Mouse (Mus musculus): Measurements from ENCODE around the gene Gm44502. TPM values are rescaled to one million over a fixed set of nuclear protein-coding genes. Genes with fewer than 3 reads are reported as not detected.

Gene Gm44502
- polyA plus RNA-seq (2015; fragmentation: Nextera tagmentation; extraction: Ambion mirVana), result 0.14 and 0.19 TPM in 2 replicates

DNA sequence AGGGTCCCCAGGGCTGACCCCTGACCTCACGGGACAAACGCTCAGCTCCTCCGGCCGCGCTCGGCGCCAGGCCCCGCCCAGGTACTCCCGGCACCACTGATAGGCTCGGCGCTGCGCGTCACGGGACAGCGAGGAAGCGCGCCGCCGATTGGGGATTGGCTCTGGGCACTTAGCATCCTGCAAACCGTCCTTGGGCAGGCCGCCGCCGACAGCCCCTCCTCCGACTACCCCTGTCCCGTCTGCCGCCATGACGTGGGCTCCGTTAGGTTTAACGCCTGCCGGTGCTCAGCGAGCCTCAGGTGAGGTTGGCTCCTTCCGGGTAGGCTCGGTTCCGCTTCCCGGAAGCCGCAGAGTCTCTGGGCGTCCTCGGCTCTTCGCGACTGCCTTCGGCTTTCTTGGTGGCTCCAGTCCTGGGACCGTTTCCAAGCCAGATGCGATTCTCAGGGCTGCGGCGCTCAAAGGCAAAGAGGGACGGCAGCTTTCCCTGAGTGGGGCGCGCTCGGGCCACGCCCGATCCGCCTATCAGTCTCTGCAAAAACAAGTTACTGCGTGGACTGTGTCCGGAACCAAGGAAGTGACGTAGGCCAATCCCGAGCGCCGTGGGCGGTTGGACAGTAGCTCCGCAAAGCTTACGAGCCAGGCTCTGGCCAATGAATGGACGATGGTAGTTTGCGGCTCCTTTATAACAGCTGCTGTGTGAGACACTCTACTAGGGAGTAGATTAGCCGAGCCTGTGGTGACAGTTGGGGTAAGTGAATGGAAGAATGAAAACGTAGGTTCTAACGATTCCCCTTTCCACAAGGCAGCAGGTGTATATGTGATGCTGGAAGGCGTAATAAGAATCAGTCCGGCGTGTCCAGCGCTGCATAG, at the start of gene Gm44502, which contains the start of the genes C730034F03Rik and Chkb:
Gene Gm44502 (minus strand): TSS at position 345 of the 870 bp plus-strand sequence.
Gene C730034F03Rik (plus strand): TSS at position 238 of the 870 bp plus-strand sequence.
Gene Chkb (minus strand): TSS at position 557 of the 870 bp plus-strand sequence.
- peak; percentile 91 for ATAC-seq (ENCODE audit: low read depth)

DNA sequence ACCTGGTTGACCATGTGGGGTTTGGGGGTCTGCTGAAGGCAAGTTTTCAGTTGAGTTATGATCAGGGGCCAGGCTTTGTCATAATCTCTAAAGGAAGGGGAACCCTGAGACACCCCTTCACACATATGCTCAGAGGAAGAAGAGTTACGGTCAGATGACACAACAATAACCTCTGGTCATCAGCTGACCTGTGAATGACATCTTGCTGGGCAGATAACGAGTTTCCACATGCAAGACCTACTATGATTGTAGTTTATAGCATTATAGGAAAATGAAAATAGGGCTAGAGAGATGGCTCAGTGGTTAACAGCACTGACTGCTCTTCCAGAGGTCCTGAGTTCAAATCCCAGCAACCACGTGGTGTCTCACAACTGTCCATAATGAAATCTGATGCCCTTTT, 49.1 kb upstream of the Gm44502 start:
- Histone ChIP-seq H3K36me3 (ENCODE audit: control insufficient read depth, insufficient read depth) (no peaks in the 10 kb centered on the region), H3K9ac (ENCODE audit: low read depth, low read length) (no peak overlapping the region), H3K27me3 (ENCODE audit: control insufficient read depth, insufficient read depth, low read depth, low read length) (no peaks in the 10 kb centered on the region), H3K4me3 (ENCODE audit: low read depth, low read length) (no peak overlapping the region), H3K4me1 (ENCODE audit: control insufficient read depth, low read depth, low read length) (peaks cover 12% of the 10 kb centered on the region), H3K27ac (ENCODE audit: low read length) (no peak overlapping the region), H3K4me2 (ENCODE audit: low read depth, low read length) (no peak overlapping the region), H3K9me3 (replicated peaks; ENCODE audit: control insufficient read depth, low read length) (no peaks in the 10 kb centered on the region)
- WGBS (ENCODE audit: insufficient replicate concordance), result 57% methylated on average over 3 of the region's 3 CpGs
- no peak for ATAC-seq (ENCODE audit: low read depth)

More for the DNA sequence above, at the start of gene Gm44502, which contains the start of the genes C730034F03Rik and Chkb:
- Histone ChIP-seq H3K36me3 (ENCODE audit: control insufficient read depth, insufficient read depth) (no peaks in the 10 kb centered on the region; the same call in 1 of the 2 replicates), H3K4me2 (ENCODE audit: low read depth, low read length) (peak within 1 kb of the TSS; percentile 94), H3K27me3 (ENCODE audit: control insufficient read depth, insufficient read depth, low read depth, low read length) (no peaks in the 10 kb centered on the region), H3K9ac (ENCODE audit: low read depth, low read length) (peak within 1 kb of the TSS; percentile 92), H3K4me3 (ENCODE audit: low read depth, low read length) (peak within 1 kb of the TSS; percentile 88), H3K9me3 (replicated peaks; ENCODE audit: control insufficient read depth, low read length) (no peaks in the 10 kb centered on the region), H3K4me1 (ENCODE audit: control insufficient read depth, low read depth, low read length) (peaks cover 14% of the 10 kb centered on the region), H3K27ac (ENCODE audit: low read length) (peak within 1 kb of the TSS; percentile 99)
- WGBS (ENCODE audit: insufficient replicate concordance), result under 1% methylated on average over 70 of the region's 70 CpGs

GRCm38 (mm10) chr15:89477806-89478205, 48.3 kb upstream of the Gm44502 start:
- H3K27me3 ChIP-seq (ENCODE audit: control insufficient read depth, insufficient read depth, low read depth, low read length), result no peaks in the 10 kb centered on the region
- H3K4me2 ChIP-seq (ENCODE audit: low read depth, low read length), result no peak overlapping the region
- H3K36me3 ChIP-seq (ENCODE audit: control insufficient read depth, insufficient read depth), result no peaks in the 10 kb centered on the region
- H3K4me3 ChIP-seq (ENCODE audit: low read depth, low read length), result no peak overlapping the region
- peaks cover 12% of the 10 kb centered on the region for H3K4me1 ChIP-seq (ENCODE audit: control insufficient read depth, low read depth, low read length)
- H3K9ac ChIP-seq (ENCODE audit: low read depth, low read length), result no peak overlapping the region
- no peak overlapping the region for H3K27ac ChIP-seq (ENCODE audit: low read length)
- H3K9me3 ChIP-seq (replicated peaks; ENCODE audit: control insufficient read depth, low read length), result no peaks in the 10 kb centered on the region
- no peak for ATAC-seq (ENCODE audit: low read depth)
- WGBS (ENCODE audit: insufficient replicate concordance), result 60% methylated on average over 8 of the region's 8 CpGs

GRCm38 (mm10) chr15:89477091-89477491, 47.6 kb upstream of the Gm44502 start, which contains the start of gene Arsa:
TSS of gene Arsa (minus strand) at chr15:89477425.
- whole genome bisulfite sequencing (ENCODE audit: insufficient replicate concordance), result 30% methylated on average over 9 of the region's 9 CpGs

GRCm38 (mm10) chr15:89476475-89476815, 46.9 kb upstream of the Gm44502 start:
- Histone ChIP-seq H3K4me2 (ENCODE audit: low read depth, low read length) (peak overlapping the region; percentile 81), H3K27ac (ENCODE audit: low read length) (peak overlapping the region; percentile 58), H3K36me3 (ENCODE audit: control insufficient read depth, insufficient read depth) (no peaks in the 10 kb centered on the region), H3K9ac (ENCODE audit: low read depth, low read length) (peak overlapping the region; percentile 58), H3K4me1 (ENCODE audit: control insufficient read depth, low read depth, low read length) (peaks cover 12% of the 10 kb centered on the region), H3K27me3 (ENCODE audit: control insufficient read depth, insufficient read depth, low read depth, low read length) (no peaks in the 10 kb centered on the region), H3K4me3 (ENCODE audit: low read depth, low read length) (peak overlapping the region; percentile 67), H3K9me3 (replicated peaks; ENCODE audit: control insufficient read depth, low read length) (no peaks in the 10 kb centered on the region)
- 2% methylated on average over 5 of the region's 5 CpGs for WGBS (ENCODE audit: insufficient replicate concordance)
- no peak for ATAC-seq (ENCODE audit: low read depth)

More at GRCm38 (mm10) chr15:89477091-89477491, 47.6 kb upstream of the Gm44502 start, which contains the start of gene Arsa:
- Histone ChIP-seq H3K9me3 (replicated peaks; ENCODE audit: control insufficient read depth, low read length) (no peaks in the 10 kb centered on the region), H3K9ac (ENCODE audit: low read depth, low read length) (peak within 1 kb of the TSS; percentile 58), H3K27me3 (ENCODE audit: control insufficient read depth, insufficient read depth, low read depth, low read length) (no peaks in the 10 kb centered on the region), H3K4me1 (ENCODE audit: control insufficient read depth, low read depth, low read length) (peaks cover 12% of the 10 kb centered on the region), H3K4me3 (ENCODE audit: low read depth, low read length) (peak within 1 kb of the TSS; percentile 67), H3K27ac (ENCODE audit: low read length) (peak within 1 kb of the TSS; percentile 58), H3K36me3 (ENCODE audit: control insufficient read depth, insufficient read depth) (no peaks in the 10 kb centered on the region), H3K4me2 (ENCODE audit: low read depth, low read length) (peak within 1 kb of the TSS; percentile 81)
- no peak for ATAC-seq (ENCODE audit: low read depth)

DNA sequence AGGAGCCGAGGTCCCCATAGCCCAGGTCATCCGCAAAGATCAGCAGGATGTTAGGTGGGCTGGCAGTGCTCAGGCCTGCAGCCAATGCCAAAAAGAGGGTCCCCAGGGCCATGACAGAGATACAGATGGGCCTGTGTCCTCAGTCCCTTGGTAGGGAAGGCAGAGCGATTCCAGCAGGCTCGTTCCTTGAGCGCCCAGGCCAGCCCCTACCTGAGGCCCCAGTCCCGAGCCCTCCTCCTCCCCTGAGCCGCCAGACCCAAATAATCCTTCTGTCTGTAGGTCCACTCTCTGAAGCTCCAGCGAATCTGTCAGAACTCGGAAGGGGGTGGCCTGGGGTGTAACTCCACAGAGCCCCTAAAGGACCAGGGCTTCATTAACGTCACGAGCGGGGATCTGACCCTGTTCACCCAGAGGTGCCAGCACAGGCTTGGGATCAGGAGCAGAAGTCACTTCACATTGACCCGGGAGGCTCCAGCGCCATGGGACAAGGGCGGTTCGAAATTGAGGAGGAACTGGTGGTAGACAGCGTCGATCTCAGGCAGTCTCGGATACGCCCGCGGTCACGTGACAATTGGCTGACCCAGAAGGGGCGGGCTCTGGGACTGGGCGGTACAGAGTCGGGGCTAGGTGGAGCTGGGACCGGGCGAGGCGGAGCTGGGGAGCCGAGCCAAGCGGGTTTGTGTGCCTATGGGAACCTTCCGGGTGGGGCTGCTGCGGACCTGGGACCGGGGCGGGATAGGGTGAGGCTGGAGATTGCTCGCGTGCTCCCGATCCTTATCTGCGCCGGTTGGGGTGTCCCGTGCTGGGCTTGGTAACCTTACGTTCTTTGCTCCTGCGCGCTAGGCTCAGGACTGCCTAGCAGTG, 46.3 kb upstream of the Gm44502 start:
- Histone ChIP-seq H3K9me3 (replicated peaks; ENCODE audit: control insufficient read depth, low read length) (no peaks in the 10 kb centered on the region), H3K4me3 (ENCODE audit: low read depth, low read length) (peak overlapping the region; percentile 67), H3K4me2 (ENCODE audit: low read depth, low read length) (peak overlapping the region; percentile 81), H3K27ac (ENCODE audit: low read length) (peak overlapping the region; percentile 58), H3K9ac (ENCODE audit: low read depth, low read length) (peak overlapping the region; percentile 67), H3K4me1 (ENCODE audit: control insufficient read depth, low read depth, low read length) (peaks cover 12% of the 10 kb centered on the region), H3K36me3 (ENCODE audit: control insufficient read depth, insufficient read depth) (no peaks in the 10 kb centered on the region), H3K27me3 (ENCODE audit: control insufficient read depth, insufficient read depth, low read depth, low read length) (no peaks in the 10 kb centered on the region)
- peak; percentile 98 for ATAC-seq (ENCODE audit: low read depth)
- 9% methylated on average over 44 of the region's 44 CpGs for WGBS (ENCODE audit: insufficient replicate concordance)

DNA sequence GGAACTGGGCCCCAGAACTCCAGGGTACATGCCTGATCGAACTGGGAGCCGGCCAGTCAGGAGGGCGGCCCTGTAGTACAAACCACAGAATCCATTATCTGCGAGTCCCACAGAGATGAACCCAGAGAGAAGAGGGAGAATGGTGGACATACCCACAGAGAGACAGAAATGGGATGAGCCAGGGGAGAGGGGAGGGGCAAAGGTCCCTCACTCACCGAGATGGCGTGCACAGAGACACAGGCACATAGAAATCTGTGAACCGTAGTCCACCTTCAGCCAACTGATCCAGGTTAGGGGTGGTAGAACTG, 45.8 kb upstream of the Gm44502 start:
- Histone ChIP-seq H3K4me2 (ENCODE audit: low read depth, low read length) (peak overlapping the region; percentile 81; the same call in 1 of the 2 replicates), H3K9ac (ENCODE audit: low read depth, low read length) (no peak overlapping the region; the same call in 1 of the 2 replicates), H3K9me3 (replicated peaks; ENCODE audit: control insufficient read depth, low read length) (no peaks in the 10 kb centered on the region), H3K36me3 (ENCODE audit: control insufficient read depth, insufficient read depth) (no peaks in the 10 kb centered on the region), H3K27me3 (ENCODE audit: control insufficient read depth, insufficient read depth, low read depth, low read length) (no peaks in the 10 kb centered on the region), H3K27ac (ENCODE audit: low read length) (no peak overlapping the region), H3K4me1 (ENCODE audit: control insufficient read depth, low read depth, low read length) (peaks cover 12% of the 10 kb centered on the region), H3K4me3 (ENCODE audit: low read depth, low read length) (peak overlapping the region; percentile 67; the same call in 1 of the 2 replicates)
- 42% methylated on average over 7 of the region's 7 CpGs for WGBS (ENCODE audit: insufficient replicate concordance)
- ATAC-seq (ENCODE audit: low read depth), result no peak

DNA sequence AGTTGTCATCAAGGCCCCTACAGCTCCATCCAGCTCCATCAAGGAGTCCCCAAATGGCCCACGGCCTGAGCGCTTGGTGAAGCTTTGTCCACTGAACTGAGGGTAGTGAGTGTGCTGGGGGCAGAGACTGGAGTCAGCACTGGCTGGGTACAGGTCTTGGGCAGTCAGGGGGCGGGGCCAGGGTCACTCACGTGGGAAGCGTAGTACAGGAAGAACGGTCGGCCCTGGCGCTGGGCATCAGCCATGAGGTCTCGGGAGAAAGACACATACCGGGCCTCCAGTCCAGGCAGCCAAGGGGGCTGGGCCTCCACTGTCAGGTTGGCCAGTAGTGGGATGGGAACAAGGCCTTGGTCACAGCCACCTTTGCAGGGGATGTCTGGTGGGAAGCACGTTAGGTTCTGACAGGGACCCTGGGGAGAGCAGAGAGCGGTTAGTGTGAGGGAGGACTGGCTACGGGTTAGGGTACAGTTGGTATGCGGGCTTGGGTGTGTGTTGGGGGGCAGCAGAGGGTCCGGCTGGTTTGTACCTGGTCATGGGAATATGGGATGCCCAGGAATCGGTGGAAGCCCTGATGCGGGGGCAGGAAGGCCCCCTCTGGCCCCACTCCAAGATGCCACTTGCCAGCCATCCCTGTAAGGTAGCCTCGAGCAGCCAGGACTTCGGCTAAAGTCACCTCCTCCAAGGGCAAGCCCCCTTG, 45.2 kb upstream of the Gm44502 start:
- no peak overlapping the region for H3K27ac ChIP-seq (ENCODE audit: low read length)
- H3K4me2 ChIP-seq (ENCODE audit: low read depth, low read length), result no peak overlapping the region
- H3K9ac ChIP-seq (ENCODE audit: low read depth, low read length), result no peak overlapping the region
- no peak for ATAC-seq (ENCODE audit: low read depth)
- 82% methylated on average over 19 of the region's 19 CpGs for WGBS (ENCODE audit: insufficient replicate concordance)
- H3K27me3 ChIP-seq (ENCODE audit: control insufficient read depth, insufficient read depth, low read depth, low read length), result no peaks in the 10 kb centered on the region
- H3K4me3 ChIP-seq (ENCODE audit: low read depth, low read length), result no peak overlapping the region
- no peaks in the 10 kb centered on the region for H3K9me3 ChIP-seq (replicated peaks; ENCODE audit: control insufficient read depth, low read length)
- H3K36me3 ChIP-seq (ENCODE audit: control insufficient read depth, insufficient read depth), result no peaks in the 10 kb centered on the region
- peaks cover 12% of the 10 kb centered on the region for H3K4me1 ChIP-seq (ENCODE audit: control insufficient read depth, low read depth, low read length)

Measured in liver, embryonic 16.5 days (tissue).